Mouse (Mus musculus): ENCODE measurements around the gene Cers5. TPM values are rescaled to one million over a fixed set of nuclear protein-coding genes. Genes with fewer than 3 reads are reported as not detected.

Cers5 gene
- polyA plus RNA-seq, 1 experiment from 2014 or later, result 82.5 TPM

- Histone ChIP-seq H3K9ac (replicated peaks; ENCODE audit: low read depth, low read length) (peak overlapping the region; percentile 37), H3K4me3 (ENCODE audit: low read depth, low read length) (peak overlapping the region; percentile 89), H3K4me2 (ENCODE audit: low read depth, low read length) (peak overlapping the region; percentile 56), H3K27ac (ENCODE audit: low read depth, low read length) (peak overlapping the region; percentile 70), H3K9me3 (ENCODE audit: control insufficient read depth, low read length) (no peaks in the 10 kb centered on the region), H3K27me3 (ENCODE audit: control insufficient read depth, insufficient read depth, low read length) (no peaks in the 10 kb centered on the region), H3K36me3 (ENCODE audit: control insufficient read depth, insufficient read depth, low read length) (peaks cover 24% of the 10 kb centered on the region), H3K4me1 (ENCODE audit: control insufficient read depth, insufficient read depth, low read length) (peaks cover 13% of the 10 kb centered on the region)
- WGBS, result 10% methylated on average over 16 of the region's 16 CpGs
- peak; percentile 25; the same call in 1 of the 2 replicates for ATAC-seq (ENCODE audit: low read depth)
Measured at GRCm38 (mm10) chr15:99724292-99725021, 48.2 kb downstream of the Cers5 start.

GRCm38 (mm10) chr15:99723515-99724291 is 49.0 kb downstream of the Cers5 start:
- Histone ChIP-seq H3K4me3 (ENCODE audit: low read depth, low read length) (no peak overlapping the region), H3K4me2 (ENCODE audit: low read depth, low read length) (no peak overlapping the region; the same call in 1 of the 2 replicates), H3K9ac (replicated peaks; ENCODE audit: low read depth, low read length) (no peak overlapping the region), H3K9me3 (ENCODE audit: control insufficient read depth, low read length) (no peaks in the 10 kb centered on the region), H3K36me3 (ENCODE audit: control insufficient read depth, insufficient read depth, low read length) (peaks cover 19% of the 10 kb centered on the region), H3K27me3 (ENCODE audit: control insufficient read depth, insufficient read depth, low read length) (no peaks in the 10 kb centered on the region), H3K27ac (ENCODE audit: low read depth, low read length) (peak overlapping the region; percentile 70), H3K4me1 (ENCODE audit: control insufficient read depth, insufficient read depth, low read length) (peaks cover 13% of the 10 kb centered on the region)
- WGBS, result 18% methylated on average over 11 of the region's 11 CpGs
- no peak for ATAC-seq (ENCODE audit: low read depth)

DNA sequence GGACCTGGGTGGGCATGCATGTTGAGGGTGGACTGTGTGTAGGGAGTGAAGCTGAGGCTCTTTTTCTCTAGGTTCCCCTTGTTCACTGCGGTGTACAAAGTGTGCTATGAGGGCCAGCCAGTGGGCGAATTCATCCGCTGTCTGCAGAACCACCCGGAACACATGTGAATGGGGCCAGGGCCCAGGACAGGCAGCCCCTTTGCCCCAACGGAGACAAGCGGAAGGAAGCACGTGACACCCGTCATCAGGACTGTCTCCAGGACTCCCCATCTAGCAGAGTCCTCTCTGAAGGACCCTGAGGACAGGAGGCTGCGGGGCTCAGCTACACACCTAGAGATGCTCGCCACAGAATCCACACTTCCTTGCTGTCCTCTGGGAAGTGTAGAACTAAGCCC is 49.6 kb downstream of the Cers5 start:
- peaks cover 13% of the 10 kb centered on the region for H3K4me1 ChIP-seq (ENCODE audit: control insufficient read depth, insufficient read depth, low read length)
- WGBS, result 63% methylated on average over 10 of the region's 10 CpGs
- H3K9ac ChIP-seq (replicated peaks; ENCODE audit: low read depth, low read length), result no peak overlapping the region
- no peaks in the 10 kb centered on the region for H3K27me3 ChIP-seq (ENCODE audit: control insufficient read depth, insufficient read depth, low read length)
- H3K36me3 ChIP-seq (ENCODE audit: control insufficient read depth, insufficient read depth, low read length), result peaks cover 19% of the 10 kb centered on the region
- peak overlapping the region; percentile 55 for H3K27ac ChIP-seq (ENCODE audit: low read depth, low read length)
- no peak overlapping the region for H3K4me3 ChIP-seq (ENCODE audit: low read depth, low read length)
- H3K9me3 ChIP-seq (ENCODE audit: control insufficient read depth, low read length), result no peaks in the 10 kb centered on the region
- H3K4me2 ChIP-seq (ENCODE audit: low read depth, low read length), result no peak overlapping the region
- no peak for ATAC-seq (ENCODE audit: low read depth)

DNA sequence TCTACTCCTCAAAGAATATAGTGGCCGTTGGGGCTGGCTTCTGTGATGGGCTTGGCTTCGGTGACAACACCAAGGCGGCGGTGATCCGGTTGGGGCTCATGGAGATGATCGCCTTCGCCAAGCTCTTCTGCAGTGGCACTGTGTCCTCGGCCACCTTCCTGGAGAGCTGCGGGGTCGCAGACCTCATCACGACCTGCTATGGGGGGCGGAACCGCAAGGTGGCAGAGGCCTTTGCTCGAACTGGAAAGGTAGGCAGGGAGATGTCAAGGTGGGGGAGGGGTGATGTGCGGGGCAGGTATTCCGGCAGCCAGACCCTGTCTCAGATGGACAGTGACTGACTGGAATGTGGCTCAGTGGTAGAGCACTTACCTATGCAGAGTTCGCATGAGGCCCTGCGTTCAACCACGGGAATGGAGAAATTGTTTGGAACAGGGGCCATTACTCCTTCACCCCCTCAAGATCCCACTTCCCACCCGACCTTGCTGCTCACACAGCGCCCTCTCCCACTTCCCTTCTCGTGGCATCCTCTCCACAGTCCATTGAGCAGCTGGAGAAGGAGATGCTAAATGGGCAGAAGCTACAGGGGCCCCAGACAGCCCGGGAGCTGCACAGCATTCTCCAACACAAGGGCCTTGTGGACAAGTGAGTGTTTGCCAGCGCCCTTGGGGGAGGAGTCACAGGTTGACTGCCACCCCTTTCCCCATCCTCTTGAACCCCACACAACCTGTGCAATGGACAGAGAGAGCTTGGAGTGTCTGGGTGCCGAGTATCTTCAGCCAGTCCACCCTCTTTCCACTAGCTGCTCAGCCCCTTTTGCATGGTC is 50.6 kb downstream of the Cers5 start:
- H3K9me3 ChIP-seq (ENCODE audit: control insufficient read depth, low read length), result no peaks in the 10 kb centered on the region
- no peak overlapping the region for H3K27ac ChIP-seq (ENCODE audit: low read depth, low read length)
- peaks cover 13% of the 10 kb centered on the region for H3K4me1 ChIP-seq (ENCODE audit: control insufficient read depth, insufficient read depth, low read length)
- ATAC-seq (ENCODE audit: low read depth), result no peak
- H3K9ac ChIP-seq (replicated peaks; ENCODE audit: low read depth, low read length), result no peak overlapping the region
- H3K4me2 ChIP-seq (ENCODE audit: low read depth, low read length), result no peak overlapping the region
- WGBS, result 81% methylated on average over 25 of the region's 25 CpGs
- H3K27me3 ChIP-seq (ENCODE audit: control insufficient read depth, insufficient read depth, low read length), result no peaks in the 10 kb centered on the region
- no peak overlapping the region for H3K4me3 ChIP-seq (ENCODE audit: low read depth, low read length)
- H3K36me3 ChIP-seq (ENCODE audit: control insufficient read depth, insufficient read depth, low read length), result peaks cover 12% of the 10 kb centered on the region

DNA sequence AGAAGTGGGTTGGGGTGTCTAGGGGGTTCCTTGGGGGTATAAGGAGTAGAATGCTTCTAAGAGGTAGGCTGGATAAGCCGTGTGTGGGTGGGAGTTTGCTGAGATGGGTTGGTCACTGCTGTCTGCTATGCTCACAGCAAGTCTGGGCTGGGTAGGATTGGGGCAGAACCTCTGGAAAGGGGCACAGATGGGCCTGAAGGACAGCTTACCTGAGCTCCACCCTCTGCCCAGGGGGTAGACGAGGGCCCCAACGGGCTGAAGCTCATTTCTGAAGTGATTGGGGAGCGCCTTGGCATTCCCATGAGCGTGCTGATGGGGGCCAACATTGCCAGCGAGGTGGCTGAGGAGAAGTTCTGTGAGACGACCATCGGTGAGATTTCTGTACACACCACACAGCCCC is 52.8 kb downstream of the Cers5 start:
- Histone ChIP-seq H3K9me3 (ENCODE audit: control insufficient read depth, low read length) (no peaks in the 10 kb centered on the region), H3K4me1 (ENCODE audit: control insufficient read depth, insufficient read depth, low read length) (peaks cover 10% of the 10 kb centered on the region), H3K4me2 (ENCODE audit: low read depth, low read length) (no peak overlapping the region), H3K36me3 (ENCODE audit: control insufficient read depth, insufficient read depth, low read length) (peaks cover 12% of the 10 kb centered on the region), H3K4me3 (ENCODE audit: low read depth, low read length) (no peak overlapping the region), H3K9ac (replicated peaks; ENCODE audit: low read depth, low read length) (no peak overlapping the region), H3K27ac (ENCODE audit: low read depth, low read length) (no peak overlapping the region), H3K27me3 (ENCODE audit: control insufficient read depth, insufficient read depth, low read length) (no peaks in the 10 kb centered on the region)
- ATAC-seq (ENCODE audit: low read depth), result no peak
- WGBS, result 77% methylated on average over 8 of the region's 8 CpGs

DNA sequence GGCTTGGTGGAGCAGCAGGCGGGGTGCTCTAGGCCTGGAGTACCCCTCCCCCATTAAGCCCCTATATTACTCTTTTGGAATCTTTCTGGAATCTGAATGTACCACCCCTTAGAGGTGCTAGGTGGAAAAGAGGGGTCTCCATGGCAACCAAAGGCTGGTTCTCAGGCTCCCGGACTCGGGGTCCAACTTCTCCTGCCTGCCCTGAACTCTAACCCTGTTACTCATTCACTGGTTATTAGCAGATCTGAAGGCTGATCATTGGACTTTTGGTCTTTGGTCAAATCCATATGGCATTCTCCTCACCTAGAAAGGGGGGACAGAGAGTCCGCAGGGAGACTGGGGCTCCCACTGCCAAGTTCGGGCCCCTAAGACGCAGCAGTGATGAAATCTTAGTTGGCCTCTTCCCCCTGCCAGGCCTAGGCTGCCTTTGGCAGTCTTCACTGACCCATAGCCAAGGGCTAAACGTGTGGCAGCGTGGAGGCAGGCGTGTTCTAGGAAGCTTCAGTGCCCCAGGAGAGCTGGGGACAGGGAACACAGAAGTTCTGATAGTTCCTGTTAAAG is 54.1 kb downstream of the Cers5 start:
- Histone ChIP-seq H3K9me3 (ENCODE audit: control insufficient read depth, low read length) (no peaks in the 10 kb centered on the region), H3K27me3 (ENCODE audit: control insufficient read depth, insufficient read depth, low read length) (no peaks in the 10 kb centered on the region), H3K4me3 (ENCODE audit: low read depth, low read length) (no peak overlapping the region), H3K36me3 (ENCODE audit: control insufficient read depth, insufficient read depth, low read length) (peaks cover 22% of the 10 kb centered on the region), H3K27ac (ENCODE audit: low read depth, low read length) (no peak overlapping the region), H3K4me2 (ENCODE audit: low read depth, low read length) (no peak overlapping the region), H3K9ac (replicated peaks; ENCODE audit: low read depth, low read length) (no peak overlapping the region), H3K4me1 (ENCODE audit: control insufficient read depth, insufficient read depth, low read length) (peaks cover 3% of the 10 kb centered on the region; the same call in 1 of the 2 replicates)
- WGBS, result 86% methylated on average over 9 of the region's 9 CpGs
- no peak for ATAC-seq (ENCODE audit: low read depth)

DNA sequence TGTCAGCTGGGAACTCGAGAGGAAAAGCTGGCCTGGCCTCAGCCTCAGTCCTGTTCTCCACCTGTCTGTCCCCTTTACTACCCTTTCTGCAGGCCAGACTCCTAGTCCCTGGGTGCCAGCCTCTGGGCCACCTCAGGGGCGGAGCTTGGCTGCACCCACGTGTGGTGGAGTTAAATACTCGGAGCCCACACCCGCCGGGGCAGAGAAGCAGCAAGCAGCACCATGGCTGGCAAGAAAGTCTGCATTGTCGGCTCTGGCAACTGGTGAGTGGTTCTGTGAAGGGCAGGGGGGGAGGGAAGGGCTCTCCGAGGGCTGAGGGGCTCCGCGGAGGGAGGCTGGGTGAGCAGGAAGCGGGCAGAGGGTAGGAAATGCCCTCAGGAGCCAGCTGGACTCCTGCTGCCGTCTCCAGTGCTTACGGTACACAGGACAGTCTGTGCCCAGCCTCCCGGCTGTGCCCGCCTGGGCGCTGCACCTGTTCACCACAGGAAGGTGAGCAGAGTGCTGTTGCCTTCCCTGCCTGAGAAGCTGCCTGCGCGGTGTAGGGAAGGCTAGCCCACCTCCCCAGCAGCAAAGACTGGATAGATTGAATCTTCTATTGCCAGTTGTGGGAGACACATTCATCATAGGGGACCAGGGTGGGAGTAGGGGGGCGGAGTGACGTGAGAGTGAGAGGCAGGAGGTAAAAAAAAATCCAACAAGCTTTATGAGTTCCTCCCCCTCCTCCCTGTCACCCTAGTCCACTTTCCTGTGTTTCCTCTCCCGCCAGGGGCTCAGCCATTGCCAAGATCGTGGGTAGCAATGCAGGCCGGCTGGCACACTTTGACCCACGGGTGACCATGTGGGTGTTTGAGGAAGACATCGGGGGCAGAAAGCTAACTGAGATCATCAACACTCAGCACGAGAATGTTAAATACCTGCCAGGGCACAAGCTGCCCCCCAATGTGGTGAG is 55.0 kb downstream of the Cers5 start, which contains the start of gene Gpd1:
Gene Gpd1, plus strand, starts transcription at position 130 of the 949 bp plus-strand sequence.
- Histone ChIP-seq H3K9me3 (ENCODE audit: control insufficient read depth, low read length) (no peaks in the 10 kb centered on the region), H3K9ac (replicated peaks; ENCODE audit: low read depth, low read length) (no peak within 1 kb of the TSS), H3K36me3 (ENCODE audit: control insufficient read depth, insufficient read depth, low read length) (peaks cover 31% of the 10 kb centered on the region), H3K27ac (ENCODE audit: low read depth, low read length) (peak within 1 kb of the TSS; percentile 53; the same call in 1 of the 2 replicates), H3K4me3 (ENCODE audit: low read depth, low read length) (no peak within 1 kb of the TSS), H3K4me2 (ENCODE audit: low read depth, low read length) (no peak within 1 kb of the TSS), H3K27me3 (ENCODE audit: control insufficient read depth, insufficient read depth, low read length) (no peaks in the 10 kb centered on the region), H3K4me1 (ENCODE audit: control insufficient read depth, insufficient read depth, low read length) (peaks cover 3% of the 10 kb centered on the region; the same call in 1 of the 2 replicates)
- 59% methylated on average over 26 of the region's 26 CpGs for WGBS
- ATAC-seq (ENCODE audit: low read depth), result no peak; the same call in 1 of the 2 replicates

DNA sequence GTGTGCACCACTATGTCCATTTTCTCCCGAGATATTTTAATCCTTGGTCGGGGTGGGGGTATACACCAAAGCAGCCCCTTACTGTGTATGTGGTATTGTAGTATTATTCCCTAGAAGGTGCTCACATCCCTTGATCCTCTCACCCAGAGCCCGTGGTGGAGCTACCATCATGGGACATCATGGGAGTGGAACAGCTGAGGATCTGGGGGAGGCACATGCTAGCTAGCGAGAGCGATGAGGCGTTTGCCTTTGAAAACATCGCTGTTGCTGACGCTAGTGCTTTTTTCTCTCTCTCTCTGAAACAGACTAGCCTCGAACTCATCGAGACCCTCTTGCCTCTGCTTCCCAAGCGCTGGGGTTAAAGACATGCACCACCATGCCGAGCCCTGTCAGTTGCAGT is 55.9 kb downstream of the Cers5 start:
- Histone ChIP-seq H3K36me3 (ENCODE audit: control insufficient read depth, insufficient read depth, low read length) (peaks cover 36% of the 10 kb centered on the region), H3K27me3 (ENCODE audit: control insufficient read depth, insufficient read depth, low read length) (no peaks in the 10 kb centered on the region), H3K4me1 (ENCODE audit: control insufficient read depth, insufficient read depth, low read length) (peaks cover 3% of the 10 kb centered on the region; the same call in 1 of the 2 replicates), H3K9ac (replicated peaks; ENCODE audit: low read depth, low read length) (no peak overlapping the region), H3K27ac (ENCODE audit: low read depth, low read length) (no peak overlapping the region), H3K4me2 (ENCODE audit: low read depth, low read length) (no peak overlapping the region), H3K9me3 (ENCODE audit: control insufficient read depth, low read length) (no peaks in the 10 kb centered on the region), H3K4me3 (ENCODE audit: low read depth, low read length) (no peak overlapping the region)
- WGBS, result 82% methylated on average over 12 of the region's 12 CpGs
- ATAC-seq (ENCODE audit: low read depth), result no peak
